Comparison of ENCODE assay signal across 17 mouse cellular contexts in genomic region chr12:16269706-16270105, GRCm38 (mm10).
"Had no signal": no experiment of that assay in that cellular context is flagged by ENCODE, and none has a peak within 500 bp of the region (broad histone marks: within the 10 kb centered on the region; RNA-seq: fewer than 3 reads in every experiment).

No protein-coding gene starts in this region.

- H3K27ac ChIP-seq: liver, embryonic 15.5 days; lung, embryonic 15.5 days; neural tube, embryonic 13.5 days; neural tube, embryonic 15.5 days had no signal

- DNase-seq: liver, postnatal 0 days; lung, adult 2 months; lung, postnatal 14 days; lung, postnatal 36 days; midbrain, embryonic 14.5 days; right cerebral cortex, adult 18-20 months; right cerebral cortex, postnatal 25 days; right cerebral cortex, postnatal 4 days; spleen, adult 18-20 months; thymus, adult 18-20 months; thymus, postnatal 14 days; thymus, postnatal 36 days had no signal

- H3K4me3 ChIP-seq: liver, embryonic 15.5 days; lung, embryonic 15.5 days; myocyte; neural tube, embryonic 13.5 days; neural tube, embryonic 15.5 days had no signal
